Mouse (Mus musculus): ENCODE data around the gene Ezh1. TPM values are rescaled to one million over a fixed set of nuclear protein-coding genes. Genes with fewer than 3 reads are reported as not detected.
A peak's percentile ranks its signal among the peaks of the same experiment; 100 is the strongest.

Gene Ezh1
- polyA plus RNA-seq, 1 experiment from 2014 or later, result 17.1 TPM

- Histone ChIP-seq H3K4me3 (ENCODE audit: low read depth, low read length) (0 out of 2 replicates have a peak overlapping the region, but pooled peaks have one; percentile 28), H3K9me3 (ENCODE audit: low read length) (no peaks in the 10 kb centered on the region), H3K36me3 (ENCODE audit: insufficient read depth, low read length) (no peaks in the 10 kb centered on the region), H3K27ac (ENCODE audit: low read length) (no peak overlapping the region), H3K4me1 (ENCODE audit: insufficient read depth, low read depth, low read length) (peaks cover 24% of the 10 kb centered on the region), H3K27me3 (replicated peaks; ENCODE audit: insufficient read depth, low read length) (peaks cover 5% of the 10 kb centered on the region), H3K4me2 (replicated peaks; ENCODE audit: low read depth, low read length) (peak overlapping the region; percentile 68), H3K9ac (replicated peaks; ENCODE audit: low read depth) (peak overlapping the region; percentile 10; the same call in 1 of the 2 replicates)
- DNase-seq (ENCODE audit: low spot score) (no peak), ATAC-seq (no peak)
- 38% methylated on average over 9 of the region's 9 CpGs for WGBS
- no peak for TF ChIP-seq EP300 (IDR thresholded peaks at IDR 0.05)
- no peak for TF ChIP-seq CTCF (IDR thresholded peaks at IDR 0.05)
These were observed 51.9 kb downstream of the Ezh1 start for GRCm38 (mm10) chr11:101174389-101174745.

DNA sequence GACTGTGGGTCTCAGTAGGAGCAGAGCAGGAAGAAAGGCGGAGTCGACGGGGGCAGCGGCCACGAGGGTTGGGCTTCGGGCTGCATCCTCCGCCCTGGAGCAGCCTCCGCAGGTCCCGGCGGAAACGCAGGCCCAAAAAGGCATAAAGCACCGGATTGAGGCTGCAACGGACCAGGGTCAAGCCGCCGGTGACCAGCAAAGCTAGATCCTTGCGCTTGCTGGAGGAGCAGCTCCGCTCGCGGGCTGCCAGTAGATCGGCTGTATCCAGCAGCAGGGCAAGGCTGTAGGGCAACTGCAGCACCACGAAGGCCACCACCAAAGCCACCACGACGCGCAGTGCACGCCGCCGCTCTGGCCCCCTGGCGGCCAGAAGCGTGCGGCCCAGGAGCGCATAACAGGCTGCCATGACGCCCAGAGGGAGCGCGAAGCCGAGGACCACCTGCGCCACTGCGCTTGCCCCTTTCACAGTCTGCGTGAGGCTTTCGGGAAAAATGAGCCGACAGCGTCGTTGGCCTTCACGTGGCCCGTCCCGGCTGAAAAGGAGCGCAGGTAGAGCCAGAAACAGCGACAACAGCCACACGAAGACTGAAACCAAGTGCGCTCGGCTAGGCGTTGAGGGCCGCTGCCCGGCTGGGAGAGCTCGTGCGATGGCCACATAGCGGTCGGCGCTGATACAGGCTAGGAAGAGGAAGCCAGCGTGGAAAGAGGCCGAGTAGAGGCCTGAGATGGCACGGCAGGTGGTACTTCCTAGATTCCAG, 52.5 kb downstream of the Ezh1 start:
- peak overlapping the region; percentile 10; the same call in 1 of the 2 replicates for H3K9ac ChIP-seq (replicated peaks; ENCODE audit: low read depth)
- DNase-seq (ENCODE audit: low spot score) (peak; percentile 87), ATAC-seq (peak; percentile 53)
- peak overlapping the region; percentile 68 for H3K4me2 ChIP-seq (replicated peaks; ENCODE audit: low read depth, low read length)
- TF ChIP-seq EP300 (IDR thresholded peaks at IDR 0.05) (no peak), CTCF (IDR thresholded peaks at IDR 0.05) (peak; percentile 98)
- no peaks in the 10 kb centered on the region for H3K9me3 ChIP-seq (ENCODE audit: low read length)
- peak overlapping the region; percentile 28 for H3K4me3 ChIP-seq (ENCODE audit: low read depth, low read length)
- no peaks in the 10 kb centered on the region for H3K36me3 ChIP-seq (ENCODE audit: insufficient read depth, low read length)
- peaks cover 5% of the 10 kb centered on the region for H3K27me3 ChIP-seq (replicated peaks; ENCODE audit: insufficient read depth, low read length)
- H3K4me1 ChIP-seq (ENCODE audit: insufficient read depth, low read depth, low read length), result peaks cover 30% of the 10 kb centered on the region
- whole genome bisulfite sequencing, result 1% methylated on average over 61 of the region's 61 CpGs
- peak overlapping the region; percentile 76 for H3K27ac ChIP-seq (ENCODE audit: low read length)

GRCm38 (mm10) chr11:101173112-101173511, 53.2 kb downstream of the Ezh1 start:
- H3K36me3 ChIP-seq (ENCODE audit: insufficient read depth, low read length), result no peaks in the 10 kb centered on the region
- TF ChIP-seq EP300 (IDR thresholded peaks at IDR 0.05) (peak; percentile 20; the same call in 1 of the 2 replicates), CTCF (IDR thresholded peaks at IDR 0.05) (no peak)
- H3K9me3 ChIP-seq (ENCODE audit: low read length), result no peaks in the 10 kb centered on the region
- H3K27ac ChIP-seq (ENCODE audit: low read length), result peak overlapping the region; percentile 76; the same call in 1 of the 2 replicates
- no peak overlapping the region for H3K9ac ChIP-seq (replicated peaks; ENCODE audit: low read depth)
- H3K4me1 ChIP-seq (ENCODE audit: insufficient read depth, low read depth, low read length), result peaks cover 34% of the 10 kb centered on the region
- peaks cover 5% of the 10 kb centered on the region for H3K27me3 ChIP-seq (replicated peaks; ENCODE audit: insufficient read depth, low read length)
- ATAC-seq (no peak), DNase-seq (ENCODE audit: low spot score) (peak; percentile 62)
- 7% methylated on average over 11 of the region's 11 CpGs for WGBS
- H3K4me3 ChIP-seq (ENCODE audit: low read depth, low read length), result no peak overlapping the region
- H3K4me2 ChIP-seq (replicated peaks; ENCODE audit: low read depth, low read length), result peak overlapping the region; percentile 68

DNA sequence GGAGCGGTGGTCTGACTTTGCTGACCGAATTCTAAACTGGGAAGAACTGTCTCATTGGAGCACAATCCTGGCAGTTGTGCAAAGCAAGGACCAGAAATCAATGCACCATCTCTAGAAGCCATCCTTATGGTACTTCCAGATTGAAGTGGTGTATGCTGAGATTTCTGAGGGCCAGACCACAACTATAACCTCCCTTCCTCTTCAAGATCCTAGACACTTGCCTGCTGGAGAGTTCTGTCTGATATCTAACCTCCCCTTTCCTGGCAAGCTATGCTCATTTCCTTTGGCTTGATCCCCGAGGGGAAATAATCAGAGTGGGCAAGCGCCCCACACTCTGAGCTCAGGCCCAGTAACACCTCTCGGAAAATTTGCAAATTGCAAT, 53.8 kb downstream of the Ezh1 start:
- peak overlapping the region; percentile 74 for H3K27ac ChIP-seq (ENCODE audit: low read length)
- H3K4me2 ChIP-seq (replicated peaks; ENCODE audit: low read depth, low read length), result peak overlapping the region; percentile 57
- DNase-seq (ENCODE audit: low spot score) (no peak), ATAC-seq (no peak)
- H3K36me3 ChIP-seq (ENCODE audit: insufficient read depth, low read length), result peaks cover 5% of the 10 kb centered on the region
- TF ChIP-seq EP300 (IDR thresholded peaks at IDR 0.05), result no peak
- no peak for TF ChIP-seq CTCF (IDR thresholded peaks at IDR 0.05)
- H3K27me3 ChIP-seq (replicated peaks; ENCODE audit: insufficient read depth, low read length), result peaks cover 5% of the 10 kb centered on the region
- peak overlapping the region; percentile 68 for H3K4me3 ChIP-seq (ENCODE audit: low read depth, low read length)
- 3% methylated on average over 5 of the region's 5 CpGs for WGBS
- no peaks in the 10 kb centered on the region for H3K9me3 ChIP-seq (ENCODE audit: low read length)
- peaks cover 34% of the 10 kb centered on the region for H3K4me1 ChIP-seq (ENCODE audit: insufficient read depth, low read depth, low read length)
- no peak overlapping the region for H3K9ac ChIP-seq (replicated peaks; ENCODE audit: low read depth)

GRCm38 (mm10) chr11:101171721-101172433, 54.4 kb downstream of the Ezh1 start:
- ATAC-seq (peak; percentile 60), DNase-seq (ENCODE audit: low spot score) (peak; percentile 92)
- Histone ChIP-seq H3K4me3 (ENCODE audit: low read depth, low read length) (peak overlapping the region; percentile 68), H3K4me1 (ENCODE audit: insufficient read depth, low read depth, low read length) (peaks cover 34% of the 10 kb centered on the region), H3K4me2 (replicated peaks; ENCODE audit: low read depth, low read length) (peak overlapping the region; percentile 57), H3K27me3 (replicated peaks; ENCODE audit: insufficient read depth, low read length) (peaks cover 5% of the 10 kb centered on the region), H3K9ac (replicated peaks; ENCODE audit: low read depth) (no peak overlapping the region), H3K36me3 (ENCODE audit: insufficient read depth, low read length) (peaks cover 7% of the 10 kb centered on the region), H3K9me3 (ENCODE audit: low read length) (no peaks in the 10 kb centered on the region), H3K27ac (ENCODE audit: low read length) (peak overlapping the region; percentile 74)
- TF ChIP-seq CTCF (IDR thresholded peaks at IDR 0.05), result peak; percentile 20; the same call in 1 of the 2 replicates
- no peak for TF ChIP-seq EP300 (IDR thresholded peaks at IDR 0.05)
- under 1% methylated on average over 31 of the region's 31 CpGs for WGBS

All from lung, postnatal 0 days (tissue).